Mouse (Mus musculus) urinary bladder, postnatal 4 days (tissue): ENCODE measurements around the gene Gm21882.
"Not testable (repeated sequence)": the region's sequence is repeated elsewhere in the genome, so short reads cannot be mapped to it uniquely, and the experiment has no call there.

Experiments used
- DNase-seq, 2 experiments: peaks; one replicate each; pipeline ENCODE4 v3.0.0; 2021 to 2022; ENCODE audit warnings: low spot score in 2 of 2

Gene Gm21882

DNA sequence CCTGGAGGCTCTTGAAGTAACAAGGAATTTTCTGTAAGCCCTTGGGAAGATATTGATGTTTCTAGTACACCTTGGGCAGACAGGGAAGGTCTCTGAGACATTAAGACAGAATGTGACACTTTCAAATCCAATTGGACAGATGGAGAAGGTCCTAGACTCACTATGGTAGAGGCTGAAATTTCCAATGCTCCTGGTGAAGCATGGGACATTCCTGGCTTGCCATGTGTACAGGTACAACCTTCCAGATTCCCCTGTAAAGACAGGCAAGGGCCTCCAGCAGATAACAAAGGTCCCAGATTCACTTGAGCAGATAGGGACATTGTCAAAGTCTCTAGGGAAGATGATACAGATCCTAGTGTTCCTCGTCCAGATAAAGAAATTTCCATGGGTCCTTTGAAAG lies at the start of gene Gm21882:
TSS of gene Gm21882 (minus strand) at position 101 of the 400 bp plus-strand sequence.
- not testable (repeated sequence) for DNase-seq
